Mouse (Mus musculus) cerebellum, adult 8-10 months (tissue): ENCODE results near the gene Scrn1.

Experiments used
- DNase-seq: peaks from one replicate; pipeline ENCODE4 v3.0.0; 2022

Gene Scrn1

GRCm38 (mm10) chr6:54467371-54467770, 98.9 kb downstream of the Scrn1 start:
- no peak for DNase-seq

- no peak for DNase-seq
These were observed 101.4 kb downstream of the Scrn1 start for GRCm38 (mm10) chr6:54464926-54465325.

- no peak for DNase-seq
These were observed 102.4 kb downstream of the Scrn1 start for GRCm38 (mm10) chr6:54463701-54464458.

GRCm38 (mm10) chr6:54462766-54463165, 103.5 kb downstream of the Scrn1 start:
- no peak for DNase-seq

GRCm38 (mm10) chr6:54460915-54461671, 105.2 kb downstream of the Scrn1 start:
- peak; percentile 59 for DNase-seq

GRCm38 (mm10) chr6:54460172-54460914, 105.9 kb downstream of the Scrn1 start:
- DNase-seq: no peak

- no peak for DNase-seq
These were observed 106.6 kb downstream of the Scrn1 start for GRCm38 (mm10) chr6:54459661-54460060.
